Mouse (Mus musculus) retina, postnatal 7 days (tissue): ENCODE data around the gene Cldn7.
"Not testable (repeated sequence)": the region's sequence is repeated elsewhere in the genome, so short reads cannot be mapped to it uniquely, and the experiment has no call there.

ENCODE experiments used
- DNase-seq: peaks from one replicate; pipeline ENCODE4 v3.0.0-alpha.2; 2012; ENCODE audit warnings: low read depth, low spot score

Gene Cldn7

GRCm38 (mm10) chr11:69955618-69956017 is 9.0 kb upstream of the Cldn7 start:
- not testable (repeated sequence) for DNase-seq

GRCm38 (mm10) chr11:69956218-69956617 is 8.4 kb upstream of the Cldn7 start:
- no peak for DNase-seq

GRCm38 (mm10) chr11:69960616-69961015 is 4.0 kb upstream of the Cldn7 start:
- no peak for DNase-seq

- DNase-seq, result no peak
Observed at GRCm38 (mm10) chr11:69961841-69962240, 2.7 kb upstream of the Cldn7 start.

- DNase-seq, result no peak
Observed at GRCm38 (mm10) chr11:69965271-69966005, 859 bp downstream of the Cldn7 start.

GRCm38 (mm10) chr11:69966006-69966859 is 1.7 kb downstream of the Cldn7 start:
- DNase-seq, result peak; percentile 36

GRCm38 (mm10) chr11:69966860-69967517 is 2.4 kb downstream of the Cldn7 start:
- DNase-seq, result no peak

- DNase-seq, result no peak
Observed at GRCm38 (mm10) chr11:69968793-69969192, 4.2 kb downstream of the Cldn7 start.

GRCm38 (mm10) chr11:69970222-69970621 is 5.6 kb downstream of the Cldn7 start:
- DNase-seq, result no peak

GRCm38 (mm10) chr11:69970775-69971174 is 6.2 kb downstream of the Cldn7 start:
- no peak for DNase-seq

GRCm38 (mm10) chr11:69974907-69975306 is 10.3 kb downstream of the Cldn7 start:
- no peak for DNase-seq

GRCm38 (mm10) chr11:69976271-69976670 is 11.7 kb downstream of the Cldn7 start:
- DNase-seq, result no peak

GRCm38 (mm10) chr11:69979827-69980195 is 15.2 kb downstream of the Cldn7 start:
- no peak for DNase-seq

- peak; percentile 98 for DNase-seq
Observed at GRCm38 (mm10) chr11:69980196-69981140, 15.9 kb downstream of the Cldn7 start.

- DNase-seq, result no peak
Observed at GRCm38 (mm10) chr11:69981141-69981762, 16.7 kb downstream of the Cldn7 start, which contains the start of gene Ctdnep1. Gene Ctdnep1, plus strand, starts transcription at chr11:69981156.

GRCm38 (mm10) chr11:69982225-69982624 is 17.6 kb downstream of the Cldn7 start, which contains the start of gene Elp5:
Gene Elp5, minus strand, starts transcription at chr11:69982517.
- DNase-seq, result no peak

- DNase-seq, result no peak
Observed at GRCm38 (mm10) chr11:69982877-69983276, 18.3 kb downstream of the Cldn7 start.

- no peak for DNase-seq
Observed at GRCm38 (mm10) chr11:69983377-69983776, 18.8 kb downstream of the Cldn7 start.

- no peak for DNase-seq
Observed at GRCm38 (mm10) chr11:69984431-69984830, 19.9 kb downstream of the Cldn7 start.

- DNase-seq, result no peak
Observed at GRCm38 (mm10) chr11:69989949-69990348, 25.4 kb downstream of the Cldn7 start.
